Mouse (Mus musculus): ENCODE data around the gene Aqp7. TPM values are rescaled to one million over a fixed set of nuclear protein-coding genes. Genes with fewer than 3 reads are reported as not detected.

The Aqp7 gene
- not detected in 2 replicates for total RNA-seq (2012; rRNA removed)
- not detected in 2 replicates for total RNA-seq (2014; rRNA removed)
- polyA plus RNA-seq (2012; ENCODE audit: insufficient read length, low read depth), result 0.10 TPM in 1 of 2 replicates, not detected in the other

GRCm38 (mm10) chr4:41047524-41048271 is at the start of gene Aqp7:
TSS of gene Aqp7 (minus strand) at chr4:41048139.
- no peak within 1 kb of the TSS for H3K4me2 ChIP-seq (ENCODE audit: insufficient read depth, low read depth, poor library complexity, severe bottlenecking)
- H3K36me3 ChIP-seq (replicated peaks in 1 of 2; ENCODE audit: control insufficient read depth in 1 of 2, insufficient read depth in 1 of 2, low read length in 1 of 2), result no peaks in the 10 kb centered on the region
- no peaks in the 10 kb centered on the region for H3K79me2 ChIP-seq (replicated peaks; ENCODE audit: control insufficient read depth, extremely low read depth, insufficient read depth, poor library complexity, severe bottlenecking)
- H3K4me1 ChIP-seq (ENCODE audit: control insufficient read depth in 1 of 2, insufficient read depth in 2 of 2), result peaks cover 0 to 7% of the 10 kb centered on the region in 2 experiments; a peak in 2 of 4 replicates
- H3K27me3 ChIP-seq (replicated peaks), result peaks cover 36% of the 10 kb centered on the region
- in situ Hi-C loops (cut with MboI; ENCODE audit: low pct_ligation_motif_present, low pct_unique_long_range_greater_than_20kb, low sequenced_read_pairs), result no loop called here
- H3K9me3 ChIP-seq (replicated peaks; ENCODE audit: low read length), result no peaks in the 10 kb centered on the region
- no peak within 1 kb of the TSS for H3K9ac ChIP-seq (ENCODE audit: insufficient read depth, low read depth)
- no peak within 1 kb of the TSS for H3K27ac ChIP-seq (ENCODE audit: insufficient read depth, low read depth)
- DNase-seq (ENCODE audit: extremely low read depth), result no peak
- dilution Hi-C loops (cut with MboI; ENCODE audit: extremely low pct_ligation_motif_present, extremely low pct_unique_long_range_greater_than_20kb, low sequenced_read_pairs), result no loop called here
- H3K4me3 ChIP-seq (replicated peaks in 1 of 3; ENCODE audit: low read depth in 2 of 3, low read length in 2 of 3, poor library complexity in 1 of 3), result no peak within 1 kb of the TSS
- TF ChIP-seq CTCF (conservative IDR thresholded peaks at IDR 0.05 in 1 of 2, IDR thresholded peaks at IDR 0.05 in 1 of 2; ENCODE audit: low read depth in 2 of 2, low read length in 2 of 2) (no peak), POLR2AphosphoS2 (IDR thresholded peaks at IDR 0.05; ENCODE audit: low read depth, low read length) (no peak), MEF2A (IDR thresholded peaks at IDR 0.05; ENCODE audit: borderline replicate concordance, low read depth, low read length) (no peak), TCF12 (IDR thresholded peaks at IDR 0.05; ENCODE audit: low read depth, low read length) (no peak), HCFC1 (IDR thresholded peaks at IDR 0.05; ENCODE audit: low read depth, low read length) (no peak), USF2 (conservative IDR thresholded peaks at IDR 0.05; ENCODE audit: low read depth, low read length) (no peak), ZMIZ1 (IDR thresholded peaks at IDR 0.05; ENCODE audit: low read depth, low read length) (no peak), RAD21 (IDR thresholded peaks at IDR 0.05; ENCODE audit: low read depth, low read length) (no peak)

- H3K27me3 ChIP-seq (replicated peaks), result peaks cover 79% of the 10 kb centered on the region
- no peaks in the 10 kb centered on the region for H3K36me3 ChIP-seq (replicated peaks in 1 of 2; ENCODE audit: control insufficient read depth in 1 of 2, insufficient read depth in 1 of 2, low read length in 1 of 2)
- H3K4me3 ChIP-seq (replicated peaks in 1 of 3; ENCODE audit: low read depth in 2 of 3, low read length in 2 of 3, poor library complexity in 1 of 3), result no peak overlapping the region
- peaks cover 4% of the 10 kb centered on the region in 2 experiments; a peak in 3 of 4 replicates for H3K4me1 ChIP-seq (ENCODE audit: control insufficient read depth in 1 of 2, insufficient read depth in 2 of 2)
- no peak overlapping the region for H3K9ac ChIP-seq (ENCODE audit: insufficient read depth, low read depth)
- no peaks in the 10 kb centered on the region for H3K79me2 ChIP-seq (replicated peaks; ENCODE audit: control insufficient read depth, extremely low read depth, insufficient read depth, poor library complexity, severe bottlenecking)
- no peaks in the 10 kb centered on the region for H3K9me3 ChIP-seq (replicated peaks; ENCODE audit: low read length)
- no peak overlapping the region for H3K27ac ChIP-seq (ENCODE audit: insufficient read depth, low read depth)
- in situ Hi-C loops (cut with MboI; ENCODE audit: low pct_ligation_motif_present, low pct_unique_long_range_greater_than_20kb, low sequenced_read_pairs), result no loop called here
- dilution Hi-C loops (cut with MboI; ENCODE audit: extremely low pct_ligation_motif_present, extremely low pct_unique_long_range_greater_than_20kb, low sequenced_read_pairs), result no loop called here
- no peak for DNase-seq (ENCODE audit: extremely low read depth)
- H3K4me2 ChIP-seq (ENCODE audit: insufficient read depth, low read depth, poor library complexity, severe bottlenecking), result no peak overlapping the region
- TF ChIP-seq ETS1 (conservative IDR thresholded peaks at IDR 0.05; ENCODE audit: low read depth, low read length) (no peak), ZNF384 (IDR thresholded peaks at IDR 0.05; ENCODE audit: low read depth, low read length) (no peak), UBTF (IDR thresholded peaks at IDR 0.05; ENCODE audit: low read depth, low read length) (no peak), TCF12 (IDR thresholded peaks at IDR 0.05; ENCODE audit: low read depth, low read length) (no peak), SIN3A (IDR thresholded peaks at IDR 0.05; ENCODE audit: low read length) (no peak), USF1 (IDR thresholded peaks at IDR 0.05; ENCODE audit: low read depth, low read length) (no peak), JUND (conservative IDR thresholded peaks at IDR 0.05; ENCODE audit: low read depth, low read length) (no peak), POLR2AphosphoS2 (IDR thresholded peaks at IDR 0.05; ENCODE audit: low read depth, low read length) (no peak), NRF1 (IDR thresholded peaks at IDR 0.05; ENCODE audit: low read depth, low read length) (no peak), USF2 (conservative IDR thresholded peaks at IDR 0.05; ENCODE audit: low read depth, low read length) (no peak), MAX (IDR thresholded peaks at IDR 0.05; ENCODE audit: low read length) (no peak), MYC (IDR thresholded peaks at IDR 0.05; ENCODE audit: low read depth, low read length) (no peak), NELFE (IDR thresholded peaks at IDR 0.05; ENCODE audit: low read depth, low read length) (no peak), PAX5 (IDR thresholded peaks at IDR 0.05; ENCODE audit: low read length) (no peak), CHD1 (IDR thresholded peaks at IDR 0.05; ENCODE audit: low read depth, low read length) (no peak), RAD21 (IDR thresholded peaks at IDR 0.05; ENCODE audit: low read depth, low read length) (no peak)
Observed at GRCm38 (mm10) chr4:41097381-41097780, 49.4 kb upstream of the Aqp7 start.

Measured in CH12.LX (cell line).